Mouse (Mus musculus) lung, adult 2 months (tissue): ENCODE measurements around the gene Zfp322a.

Experiments
- CTCF ChIP-seq: fragments of 200-500 bp; IDR thresholded peaks from 2 replicates; pipeline ENCODE4 v1.5.1; 2011; ENCODE audit warnings: mild to moderate bottlenecking, low read length, control low read depth; ENCODE audit not compliant: insufficient read depth
- POLR2A ChIP-seq: fragments of 200-500 bp; IDR thresholded peaks from 2 replicates; pipeline ENCODE4 v1.6.1; 2011; ENCODE audit warnings: low read depth, mild to moderate bottlenecking, control low read depth, low read length, borderline replicate concordance; ENCODE audit errors: extremely low read depth

DNA sequence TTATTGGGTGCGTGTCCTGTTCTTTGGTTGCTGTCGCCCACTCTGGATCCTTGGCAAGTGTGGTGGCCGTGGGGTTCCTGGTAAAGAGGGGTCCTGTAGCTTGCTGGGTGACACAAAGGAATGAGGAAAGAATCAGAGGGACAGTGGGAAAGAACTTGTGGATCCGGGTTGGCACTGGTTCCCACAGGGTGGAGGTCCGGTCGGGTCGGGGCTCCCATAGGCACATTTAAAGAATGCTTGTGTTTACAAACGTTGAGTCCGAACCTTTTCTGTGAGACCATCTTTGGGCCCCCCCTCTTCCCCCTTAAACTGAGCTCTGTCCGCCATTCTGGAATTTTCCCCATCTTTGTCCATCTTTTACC is 62.3 kb downstream of the Zfp322a start:
- TF ChIP-seq CTCF (no peak), POLR2A (no peak)
